Mouse (Mus musculus) neural tube, embryonic 10.5 days (tissue): ENCODE measurements around the gene Tpt1.
"Not testable (repeated sequence)": the region's sequence is repeated elsewhere in the genome, so short reads cannot be mapped to it uniquely, and the experiment has no call there.

Source experiments
- DNase-seq: peaks from one replicate; pipeline ENCODE4 v3.0.0-alpha.2; 2017; ENCODE audit warnings: low spot score; ENCODE audit errors: extremely low spot score

Gene Tpt1

GRCm38 (mm10) chr14:75841758-75842157, 3.1 kb upstream of the Tpt1 start:
- not testable (repeated sequence) for DNase-seq

DNA sequence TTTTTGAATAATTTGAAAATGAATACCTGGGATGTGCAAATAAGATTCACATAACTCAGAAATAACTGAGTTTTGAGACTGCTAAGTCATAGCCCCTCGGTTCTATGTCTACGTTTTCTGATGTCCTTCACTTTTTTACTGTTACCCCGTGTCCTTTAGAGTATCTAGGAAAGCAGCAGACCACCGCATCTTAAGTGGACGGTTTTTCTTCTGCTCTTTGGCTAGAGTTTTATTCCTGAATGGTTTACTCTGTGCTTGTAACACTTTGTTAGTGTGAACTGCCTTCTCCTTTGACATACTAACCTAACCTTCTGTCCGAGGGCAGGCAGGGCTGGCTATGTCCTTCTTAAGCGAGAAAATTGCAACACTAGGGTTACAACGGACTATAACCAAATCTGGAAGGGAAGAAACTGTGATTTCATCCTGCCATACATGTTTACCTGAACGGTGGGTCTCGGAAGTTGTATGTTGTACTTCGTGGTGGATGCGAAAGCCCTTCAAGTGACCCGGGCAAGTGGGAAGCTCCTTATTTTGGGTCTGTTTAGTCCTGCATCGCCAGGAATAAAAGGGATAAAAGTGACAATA, 690 bp upstream of the Tpt1 start:
- DNase-seq, result peak; percentile 56

- DNase-seq, result peak; percentile 88
Observed at GRCm38 (mm10) chr14:75845698-75846115, 814 bp downstream of the Tpt1 start.

DNA sequence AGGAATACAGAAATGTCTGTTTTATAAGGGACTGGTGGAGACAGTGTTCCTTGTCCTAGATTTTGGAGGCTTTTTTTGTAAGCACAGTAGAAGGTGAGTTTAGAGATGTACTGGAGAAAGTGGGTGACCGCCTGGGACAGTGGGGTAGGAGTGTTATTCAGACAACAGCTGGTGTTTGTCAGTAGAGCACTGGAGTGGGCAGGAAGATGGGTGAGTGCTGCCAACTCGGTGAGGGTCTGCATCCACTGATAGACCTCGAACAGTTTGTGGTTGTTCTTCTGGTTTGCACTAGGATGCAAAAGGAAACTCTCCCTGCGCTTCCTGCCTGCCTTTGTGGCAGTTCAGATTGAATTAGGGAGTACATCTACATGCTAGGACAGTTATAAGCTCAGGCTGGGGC, 2.8 kb downstream of the Tpt1 start:
- no peak for DNase-seq

DNA sequence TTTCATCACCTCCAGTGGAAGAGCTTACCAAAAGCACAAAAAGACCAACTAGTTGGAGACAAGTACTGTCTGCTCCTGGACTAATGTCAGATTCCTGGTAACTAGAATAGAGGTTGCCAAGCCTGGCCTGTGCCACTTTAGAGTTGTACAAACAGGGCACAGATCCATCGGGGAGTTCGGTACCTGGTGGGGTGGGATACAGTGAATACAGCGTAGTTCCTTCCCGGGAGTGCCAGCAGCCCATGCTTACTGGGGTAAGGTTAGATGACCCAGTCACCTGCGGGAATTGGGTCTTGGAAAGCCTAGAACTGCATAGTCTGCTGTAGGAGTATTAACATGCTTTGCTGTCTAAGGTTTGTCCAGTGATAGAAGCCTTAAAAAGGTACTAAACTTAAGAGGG, 3.6 kb downstream of the Tpt1 start:
- no peak for DNase-seq

- DNase-seq, result no peak
Observed at GRCm38 (mm10) chr14:75849236-75849635, 4.3 kb downstream of the Tpt1 start.

DNA sequence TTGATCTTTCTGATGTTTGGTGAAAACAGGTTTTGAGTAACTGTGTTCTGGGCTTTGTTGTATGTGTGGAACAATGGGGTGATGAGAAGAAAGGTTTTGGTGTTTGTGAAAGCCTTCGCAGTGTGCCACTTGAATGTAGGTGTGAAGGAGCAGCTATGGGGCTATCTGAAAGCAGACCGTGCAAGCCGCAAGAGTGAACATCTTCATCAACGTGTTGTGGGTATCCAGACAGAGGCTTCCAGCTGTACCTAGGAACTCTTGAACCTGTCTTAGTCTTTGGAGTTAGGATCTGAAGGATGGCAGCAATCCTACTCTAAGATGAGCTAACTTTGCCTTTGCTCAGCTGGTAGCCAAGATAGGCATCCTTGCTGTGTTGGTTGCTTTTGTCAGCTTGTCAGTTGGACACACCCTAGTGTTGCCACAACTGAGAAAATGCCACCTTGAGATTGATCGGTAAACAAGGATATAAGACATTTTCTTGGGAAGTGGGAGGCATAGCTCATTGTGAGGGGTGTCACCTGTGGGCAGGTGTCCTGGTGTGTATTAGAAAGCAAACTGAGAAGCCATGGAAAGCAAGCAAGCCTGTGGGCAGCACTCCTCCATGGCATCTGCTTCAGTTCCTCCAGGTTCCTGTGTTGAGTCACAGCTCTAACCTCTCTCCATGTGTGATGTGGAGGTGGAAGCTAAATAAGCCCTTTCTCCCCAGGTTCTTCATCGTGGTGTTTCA, 5.1 kb downstream of the Tpt1 start:
- DNase-seq, result no peak

DNA sequence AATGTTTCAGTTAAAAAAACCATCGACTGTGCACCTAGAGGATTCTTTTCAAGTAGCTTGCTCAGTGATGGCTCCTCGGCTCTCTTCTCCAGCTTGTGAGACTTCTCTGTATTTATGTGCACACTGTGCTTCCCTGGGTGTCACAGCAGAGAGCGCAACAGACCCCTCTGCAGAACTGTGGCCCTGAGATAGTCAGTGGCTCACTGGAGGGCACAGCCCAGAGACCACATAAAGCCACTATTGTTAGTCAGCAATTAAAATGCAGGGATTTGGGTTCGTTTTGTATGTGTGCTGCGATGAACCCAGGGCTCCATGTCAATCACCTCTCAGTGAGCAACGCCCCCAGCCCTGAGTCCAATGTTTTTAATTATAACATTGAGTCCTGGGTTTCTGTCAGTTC, 5.9 kb downstream of the Tpt1 start:
- no peak for DNase-seq

DNA sequence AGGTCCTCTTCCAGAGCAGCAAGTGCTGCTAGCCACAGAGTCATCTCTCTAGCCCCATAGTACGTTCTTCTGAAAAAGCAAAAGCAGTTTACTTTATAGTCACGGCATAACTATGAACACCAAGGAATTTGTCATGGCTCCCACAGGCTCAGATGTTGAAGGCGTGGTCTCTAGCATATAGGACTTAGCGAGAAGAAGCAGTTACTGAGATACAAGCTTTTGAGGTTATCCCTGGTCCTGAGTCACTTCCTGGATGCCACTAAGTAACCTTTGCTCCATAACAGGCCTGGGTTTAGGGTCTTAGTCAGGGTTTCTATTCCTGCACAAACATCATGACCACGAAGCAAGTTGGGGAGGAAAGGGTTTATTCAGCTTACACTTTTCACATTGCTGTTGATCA, 7.1 kb downstream of the Tpt1 start:
- no peak for DNase-seq

GRCm38 (mm10) chr14:75855263-75855992, 10.5 kb downstream of the Tpt1 start:
- DNase-seq, result no peak

DNA sequence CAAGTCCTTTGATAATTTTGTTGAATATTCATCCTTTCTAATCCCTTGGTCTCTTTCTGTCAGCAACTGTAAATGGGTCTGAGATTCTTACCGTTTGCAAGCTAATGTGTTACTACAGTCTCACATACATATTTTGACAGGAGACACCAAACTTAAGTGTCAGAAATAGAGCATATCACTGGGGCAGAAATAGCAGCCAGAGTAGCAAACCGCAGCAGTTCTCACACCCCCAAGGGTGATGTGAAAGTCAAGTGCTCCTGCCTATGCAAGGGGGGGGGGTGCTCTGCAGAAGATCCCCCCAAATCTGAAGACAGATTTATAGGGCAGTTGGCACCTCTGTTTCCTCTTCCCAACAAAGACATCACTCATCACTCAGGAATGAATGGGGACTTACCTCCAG, 13.3 kb downstream of the Tpt1 start:
- DNase-seq, result no peak

- no peak for DNase-seq
Observed at GRCm38 (mm10) chr14:75859619-75860018, 14.7 kb downstream of the Tpt1 start.

DNA sequence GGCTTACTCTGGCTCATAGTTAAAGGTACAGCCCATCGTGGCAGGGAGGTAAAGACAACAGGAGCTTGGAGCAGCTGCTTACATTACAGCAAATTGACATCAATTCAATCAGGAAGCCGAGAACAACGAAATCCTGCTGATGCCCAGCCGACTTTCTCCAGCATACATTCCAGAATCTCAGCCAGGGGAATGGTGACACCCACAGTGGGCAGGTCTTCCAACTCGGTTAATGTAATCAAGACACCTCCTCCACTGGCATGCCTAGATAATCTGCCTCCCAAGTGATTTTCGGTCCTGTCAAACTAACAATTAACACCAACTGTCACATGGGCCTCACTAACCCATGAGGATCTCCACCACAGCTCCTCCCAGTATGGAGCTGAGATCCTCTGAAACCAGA, 17.8 kb downstream of the Tpt1 start:
- no peak for DNase-seq

DNA sequence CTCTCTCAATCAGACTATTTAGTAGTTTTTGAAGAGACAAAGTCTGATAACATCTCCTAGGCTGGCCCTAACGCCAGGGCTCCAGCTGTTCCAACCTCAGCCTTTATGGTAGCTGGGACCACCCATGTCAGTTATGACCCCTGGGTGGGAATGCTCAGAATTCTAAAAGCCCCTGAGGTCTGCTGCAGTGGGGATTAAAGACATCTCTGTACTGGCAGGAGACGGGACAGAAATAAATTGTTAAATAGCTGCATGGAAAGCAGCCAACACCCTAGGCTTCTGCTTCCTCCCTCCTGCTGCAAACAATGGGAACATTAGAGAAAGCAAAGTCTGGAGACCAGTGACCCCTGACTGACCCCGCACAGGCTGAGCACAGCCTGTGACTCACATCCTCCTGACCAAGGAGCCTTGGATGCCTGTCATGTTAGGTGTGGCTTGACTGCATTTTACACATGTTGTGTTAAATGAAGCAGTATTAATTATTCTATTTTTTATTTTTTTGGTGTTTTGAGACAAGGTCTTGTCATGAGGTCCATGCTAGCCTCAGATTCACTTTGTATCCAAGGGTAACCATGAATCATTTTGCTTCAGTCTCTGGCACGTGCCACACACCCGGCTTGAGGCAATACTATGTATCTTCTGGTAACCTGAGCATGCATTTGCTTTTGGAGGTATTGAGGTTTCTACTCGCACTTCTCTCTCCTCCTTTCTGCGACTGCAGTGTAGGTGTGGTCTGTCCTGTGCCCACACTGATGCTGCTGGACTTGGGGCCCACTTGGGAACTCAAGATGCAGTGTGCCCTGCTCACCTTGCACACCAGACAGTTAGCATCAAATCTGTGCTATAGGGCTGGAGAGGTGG, 18.9 kb downstream of the Tpt1 start:
- DNase-seq, result peak; percentile 67

- DNase-seq, result no peak
Observed at GRCm38 (mm10) chr14:75866706-75867333, 21.9 kb downstream of the Tpt1 start.

GRCm38 (mm10) chr14:75868028-75868427, 23.1 kb downstream of the Tpt1 start:
- DNase-seq, result not testable (repeated sequence)

- no peak for DNase-seq
Observed at GRCm38 (mm10) chr14:75869769-75870363, 25.0 kb downstream of the Tpt1 start.

GRCm38 (mm10) chr14:75870631-75871030, 25.7 kb downstream of the Tpt1 start:
- no peak for DNase-seq

- DNase-seq, result no peak
Observed at GRCm38 (mm10) chr14:75871111-75871510, 26.2 kb downstream of the Tpt1 start.

GRCm38 (mm10) chr14:75871750-75872149, 26.9 kb downstream of the Tpt1 start:
- no peak for DNase-seq

DNA sequence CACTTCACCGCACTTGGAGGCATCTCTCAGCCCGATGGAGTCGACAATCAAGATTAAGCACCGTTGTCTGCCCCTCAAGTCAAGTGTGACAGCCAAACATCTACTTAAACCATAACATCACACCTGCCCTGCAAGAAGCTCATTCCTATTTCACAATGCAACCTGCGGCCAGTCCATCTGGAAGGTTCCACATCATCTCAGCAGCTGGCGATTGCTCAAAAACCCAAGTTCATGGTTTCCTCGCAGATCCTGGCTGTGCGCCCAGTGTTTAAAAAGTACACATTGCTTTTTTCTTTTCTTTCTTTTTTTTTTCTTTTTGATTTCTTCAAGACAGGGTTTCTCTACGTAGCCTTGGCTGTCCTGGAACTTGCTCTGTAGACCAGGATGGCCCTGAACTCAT, 28.7 kb downstream of the Tpt1 start:
- no peak for DNase-seq
